Mouse (Mus musculus): ENCODE data around the gene Fam72a. TPM values are rescaled to one million over a fixed set of nuclear protein-coding genes. Genes with fewer than 3 reads are reported as not detected.
"Not testable (repeated sequence)": the region's sequence is repeated elsewhere in the genome, so short reads cannot be mapped to it uniquely, and the experiment has no call there.

The Fam72a gene
- total RNA-seq, 2 experiments from 2014 or later: 0.43 TPM; not detected in 1

GRCm38 (mm10) chr1:131525586-131526271 is 2.0 kb upstream of the Fam72a start:
- ATAC-seq (replicated peaks; ENCODE audit: low FRiP score, poor library complexity, severe bottlenecking): no peak

DNA sequence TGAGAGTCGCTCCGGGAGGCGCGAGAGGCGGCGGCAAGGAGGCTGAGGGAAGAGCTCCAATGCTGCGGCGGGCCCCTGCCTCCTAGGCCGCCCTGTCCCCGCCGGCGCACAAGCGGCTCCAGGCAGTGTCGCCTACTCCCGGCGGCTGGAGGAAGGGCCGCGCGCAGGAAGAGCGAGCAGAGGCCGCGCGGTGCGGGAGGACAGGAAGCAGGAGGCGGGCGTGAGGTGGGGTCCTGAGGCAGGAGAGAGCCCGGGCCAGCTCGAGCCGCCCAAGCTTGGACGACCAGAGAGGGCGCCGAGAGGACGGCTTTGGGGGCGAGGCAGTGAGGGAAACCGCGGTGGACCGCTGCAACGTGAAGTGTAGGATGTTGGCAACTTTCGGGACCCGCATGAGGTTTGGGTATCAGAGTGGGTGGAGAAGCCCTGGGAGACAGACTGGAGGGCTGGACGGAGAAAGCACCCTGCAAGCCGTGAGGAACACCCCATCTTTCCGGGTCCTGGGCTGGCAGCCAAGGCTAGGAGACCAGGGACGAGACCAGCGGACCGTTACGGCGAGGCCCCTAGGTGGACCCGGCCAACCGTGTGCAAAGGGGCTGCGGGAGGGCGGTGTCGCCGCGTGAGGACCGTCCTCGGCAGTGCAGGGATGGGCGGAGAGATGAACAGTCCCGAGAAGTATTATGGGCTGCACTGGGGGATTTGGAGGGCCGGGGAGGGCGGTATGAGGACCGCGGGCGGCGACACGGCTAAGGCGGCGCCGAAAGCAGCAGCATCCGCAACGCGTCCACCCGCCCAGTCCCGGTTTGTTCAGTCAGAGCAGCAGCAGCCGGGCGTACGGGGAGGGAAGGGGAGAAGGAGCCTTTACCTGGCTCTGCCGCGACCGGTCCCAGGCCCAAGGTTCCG is 1.1 kb upstream of the Fam72a start:
- ATAC-seq (replicated peaks; ENCODE audit: low FRiP score, poor library complexity, severe bottlenecking): peak; percentile 49

- ATAC-seq (replicated peaks; ENCODE audit: low FRiP score, poor library complexity, severe bottlenecking): peak; percentile 36
Observed at GRCm38 (mm10) chr1:131528081-131528507, 391 bp downstream of the Fam72a start.

- no peak for ATAC-seq (replicated peaks; ENCODE audit: low FRiP score, poor library complexity, severe bottlenecking)
Observed at GRCm38 (mm10) chr1:131528561-131529166, 961 bp downstream of the Fam72a start.

DNA sequence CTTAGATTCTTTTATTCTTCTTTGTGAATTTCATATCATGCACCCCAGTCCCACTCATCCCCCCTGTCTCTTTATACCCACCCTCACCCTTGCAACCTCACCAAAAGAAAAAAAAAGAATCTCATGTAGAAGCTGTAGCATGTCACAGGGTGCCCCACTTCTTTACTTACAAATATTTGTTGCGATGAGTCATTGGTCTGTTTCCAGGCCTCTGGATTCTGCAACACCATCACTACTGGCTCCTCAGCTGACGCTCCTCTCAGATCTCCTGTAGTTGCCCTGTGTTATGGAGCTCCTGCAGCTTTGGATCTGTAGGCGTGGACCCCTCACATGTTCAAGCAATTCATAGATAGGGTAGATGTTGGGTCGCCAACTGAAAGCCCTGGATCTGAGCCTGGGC is 12.1 kb downstream of the Fam72a start:
- ATAC-seq (replicated peaks; ENCODE audit: low FRiP score, poor library complexity, severe bottlenecking): no peak

DNA sequence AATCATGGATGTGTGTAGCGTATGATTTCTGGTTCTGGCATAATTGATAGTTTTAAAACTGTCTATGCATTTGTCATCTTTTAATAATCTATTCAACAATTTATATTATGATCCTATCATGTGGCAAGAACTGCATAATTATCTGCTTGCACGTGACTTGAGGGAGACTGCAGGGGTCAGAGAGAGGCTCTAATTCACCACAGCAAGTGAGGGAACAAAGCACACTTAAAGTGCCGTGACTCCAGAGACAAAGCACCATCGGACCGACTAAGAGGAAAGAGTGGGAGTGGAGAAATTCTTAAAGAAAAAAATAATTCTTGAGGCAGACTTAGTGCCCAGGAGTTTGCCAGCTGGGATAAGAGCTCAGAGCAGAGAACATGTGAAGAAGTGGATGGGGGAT is 13.1 kb downstream of the Fam72a start:
- ATAC-seq (replicated peaks; ENCODE audit: low FRiP score, poor library complexity, severe bottlenecking): no peak

DNA sequence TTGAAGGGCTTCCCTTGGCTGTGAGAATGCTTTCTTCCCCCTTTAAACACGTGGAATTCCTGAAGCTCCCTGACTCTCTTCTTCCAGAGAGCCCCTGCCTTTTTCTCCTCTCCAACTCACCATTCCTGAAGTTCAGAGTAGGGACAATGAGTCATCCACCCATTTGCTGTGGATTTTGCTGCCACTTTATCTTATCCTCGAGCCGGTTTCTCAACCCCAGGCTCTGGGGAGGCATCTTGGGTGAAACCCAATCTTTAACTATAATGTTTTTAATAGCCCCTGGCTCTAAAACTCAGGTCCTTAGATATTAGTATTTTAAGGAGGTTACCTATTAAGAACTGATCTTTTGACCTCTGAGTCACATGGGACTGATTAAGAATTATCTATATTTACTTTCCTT is 13.7 kb downstream of the Fam72a start:
- ATAC-seq (replicated peaks; ENCODE audit: low FRiP score, poor library complexity, severe bottlenecking): no peak

GRCm38 (mm10) chr1:131541903-131542302 is 14.2 kb downstream of the Fam72a start:
- ATAC-seq (replicated peaks; ENCODE audit: low FRiP score, poor library complexity, severe bottlenecking): no peak

DNA sequence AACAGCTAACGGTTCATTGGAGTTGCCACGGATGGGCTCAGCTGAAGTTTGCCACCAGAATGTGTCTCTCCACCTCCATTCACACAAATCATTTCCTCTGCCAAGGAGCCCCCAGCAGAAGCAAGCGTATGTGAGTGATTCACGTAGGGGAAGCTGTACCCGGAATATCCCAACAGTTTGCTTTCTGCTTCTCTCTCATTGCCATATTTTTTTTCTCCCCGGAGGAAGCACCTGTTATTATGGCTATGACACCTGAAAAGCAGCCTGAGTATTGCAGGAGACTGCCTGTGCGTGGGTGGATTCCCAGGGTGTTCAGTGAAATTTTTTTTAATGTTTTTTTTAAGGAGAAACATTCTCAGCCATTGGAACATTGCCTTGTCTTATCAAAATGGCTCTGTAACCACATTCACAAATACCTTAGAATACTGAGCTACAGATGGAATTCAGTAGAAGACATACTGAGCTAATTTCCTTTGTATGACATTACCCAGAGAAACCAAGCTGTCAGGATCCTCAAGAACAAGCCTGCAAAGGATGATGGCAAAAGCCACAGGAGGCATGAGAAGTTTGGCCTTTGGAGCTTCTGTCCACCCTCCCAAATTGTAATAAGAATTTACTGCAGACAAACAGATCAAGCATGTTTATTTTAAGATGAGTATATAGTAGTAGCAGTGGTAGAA is 16.3 kb downstream of the Fam72a start:
- no peak for ATAC-seq (replicated peaks; ENCODE audit: low FRiP score, poor library complexity, severe bottlenecking)

GRCm38 (mm10) chr1:131546798-131547690 is 19.3 kb downstream of the Fam72a start:
- peak; percentile 39; the same call in 1 of the 2 replicates for ATAC-seq (replicated peaks; ENCODE audit: low FRiP score, poor library complexity, severe bottlenecking)

- ATAC-seq (replicated peaks; ENCODE audit: low FRiP score, poor library complexity, severe bottlenecking): no peak
Observed at GRCm38 (mm10) chr1:131548494-131549365, 21.0 kb downstream of the Fam72a start.

DNA sequence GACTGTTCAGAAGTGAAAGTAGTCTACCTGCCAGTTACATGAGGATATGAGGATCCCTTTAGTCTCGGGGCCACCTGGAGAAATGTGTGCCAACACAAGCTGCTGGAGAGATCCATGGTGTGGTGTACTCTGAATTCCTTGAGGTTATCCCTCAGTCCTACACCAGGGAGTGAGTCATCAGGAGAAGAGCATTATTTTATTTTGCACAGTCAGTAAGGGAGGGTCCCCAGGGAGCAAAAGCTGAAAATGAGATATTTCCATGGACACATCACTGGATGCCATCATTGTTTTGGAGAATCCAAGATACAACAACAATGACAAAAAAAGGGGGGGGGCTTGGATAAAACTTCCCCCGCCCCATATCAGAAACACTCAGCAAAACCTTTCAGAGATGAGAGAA is 24.3 kb downstream of the Fam72a start:
- ATAC-seq (replicated peaks; ENCODE audit: low FRiP score, poor library complexity, severe bottlenecking): no peak

- no peak for ATAC-seq (replicated peaks; ENCODE audit: low FRiP score, poor library complexity, severe bottlenecking)
Observed at GRCm38 (mm10) chr1:131553428-131553827, 25.7 kb downstream of the Fam72a start.

DNA sequence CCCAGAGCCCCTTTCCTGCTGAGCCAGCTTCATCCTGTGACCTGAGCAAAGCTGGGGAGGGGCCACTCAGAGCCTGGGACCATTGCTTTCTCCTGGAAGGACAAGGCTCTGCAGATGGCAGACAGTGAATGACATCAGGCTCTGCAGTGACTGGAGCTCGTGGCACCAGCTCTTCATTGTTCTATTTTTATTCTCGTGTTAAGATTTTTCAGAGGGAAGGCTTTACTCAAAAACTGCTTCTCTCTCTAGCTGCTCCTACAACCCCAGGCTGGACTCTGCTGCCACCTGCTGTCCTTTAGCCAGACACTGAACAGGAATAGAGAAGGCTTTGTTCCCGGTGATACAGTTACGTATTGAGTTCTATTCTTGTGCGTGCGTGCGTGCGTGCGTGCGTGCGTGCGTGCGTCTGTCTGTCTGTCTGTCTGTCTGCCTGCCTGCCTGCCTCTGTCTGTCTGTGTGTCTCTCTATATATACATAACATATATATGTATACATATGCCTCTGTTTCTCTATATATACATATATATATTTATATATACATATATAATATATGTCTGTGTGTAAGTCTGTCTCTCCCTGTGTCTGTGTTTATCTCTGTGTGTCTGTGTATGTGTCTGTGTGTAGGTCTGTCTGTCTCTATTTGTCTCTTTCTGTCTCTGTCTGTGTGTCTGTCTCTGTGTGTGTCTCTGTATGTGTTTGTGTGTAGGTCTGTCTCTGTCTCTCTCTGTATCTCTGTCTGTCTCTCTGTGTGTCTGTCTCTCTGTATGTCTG is 27.5 kb downstream of the Fam72a start:
- ATAC-seq (replicated peaks; ENCODE audit: low FRiP score, poor library complexity, severe bottlenecking): 0 out of 2 replicates have a peak, but pooled peaks have one; percentile 58

GRCm38 (mm10) chr1:131560500-131560899 is 32.8 kb downstream of the Fam72a start:
- no peak for ATAC-seq (replicated peaks; ENCODE audit: low FRiP score, poor library complexity, severe bottlenecking)

GRCm38 (mm10) chr1:131562081-131562480 is 34.4 kb downstream of the Fam72a start:
- ATAC-seq (replicated peaks; ENCODE audit: low FRiP score, poor library complexity, severe bottlenecking): no peak

GRCm38 (mm10) chr1:131566056-131566455 is 38.4 kb downstream of the Fam72a start:
- not testable (repeated sequence) for ATAC-seq (replicated peaks; ENCODE audit: low FRiP score, poor library complexity, severe bottlenecking)

Data from erythroblast, adult 5-6 weeks (primary cell).